Mouse (Mus musculus): ENCODE results near the gene Aftph.

DNA sequence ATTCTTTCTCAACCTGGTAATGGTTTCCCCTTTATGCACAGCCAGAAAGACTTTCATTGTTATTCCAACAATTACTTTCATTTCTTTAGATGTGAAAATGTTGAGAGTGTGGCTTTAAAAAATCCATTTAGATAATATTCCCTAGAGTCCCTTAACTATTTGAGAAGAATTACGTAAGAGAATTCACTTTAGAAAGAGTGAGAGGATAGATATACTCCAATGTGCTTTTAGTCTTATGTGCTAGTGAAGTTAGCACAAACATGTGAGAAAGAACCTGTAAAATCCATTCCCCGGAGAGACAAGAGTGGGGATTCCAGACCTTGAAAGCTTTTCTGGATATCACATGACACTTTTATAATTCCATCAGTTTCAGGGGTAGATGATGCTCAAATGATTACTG is 9.2 kb upstream of the Aftph start:
- TF ChIP-seq POLR2A (IDR thresholded peaks at IDR 0.05; ENCODE audit: borderline replicate concordance, low read depth, low read length) (no peak), CTCF (IDR thresholded peaks at IDR 0.05; ENCODE audit: low read depth, low read length) (no peak)
